Mouse (Mus musculus): ENCODE data around the gene Cttnbp2. TPM values are rescaled to one million over a fixed set of nuclear protein-coding genes. Genes with fewer than 3 reads are reported as not detected.

Gene Cttnbp2
- total RNA-seq, 2 experiments from 2014 or later: 4.7 to 6.9 TPM

DNA sequence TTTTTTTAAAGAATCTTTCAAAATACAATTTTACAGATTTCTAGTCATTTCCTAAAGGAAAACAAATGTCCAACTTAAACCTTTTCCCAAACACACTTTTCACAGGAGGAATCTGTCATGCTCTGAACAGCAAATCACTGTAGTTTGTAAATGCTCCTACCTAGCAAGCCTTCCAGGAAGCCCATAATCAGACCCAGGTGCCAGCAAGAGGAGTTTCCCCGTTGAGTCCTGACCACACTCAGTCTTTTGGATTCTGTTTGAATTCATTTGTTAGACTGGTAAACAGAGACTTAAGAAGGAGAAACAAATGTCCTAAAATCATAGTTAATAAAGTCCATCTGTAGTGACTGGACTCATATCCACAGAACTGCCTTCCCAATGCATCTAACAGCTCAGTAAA is 40.1 kb downstream of the Cttnbp2 start:
- no peak for DNase-seq
- intact Hi-C loops (cut with DNase I): no loop called here

GRCm38 (mm10) chr6:18469206-18469605 is 45.4 kb downstream of the Cttnbp2 start:
- no peak for DNase-seq
- intact Hi-C loops (cut with DNase I): no loop called here

- DNase-seq: no peak
- intact Hi-C loops (cut with DNase I): no loop called here
These were observed 46.9 kb downstream of the Cttnbp2 start for GRCm38 (mm10) chr6:18467777-18468176.

DNA sequence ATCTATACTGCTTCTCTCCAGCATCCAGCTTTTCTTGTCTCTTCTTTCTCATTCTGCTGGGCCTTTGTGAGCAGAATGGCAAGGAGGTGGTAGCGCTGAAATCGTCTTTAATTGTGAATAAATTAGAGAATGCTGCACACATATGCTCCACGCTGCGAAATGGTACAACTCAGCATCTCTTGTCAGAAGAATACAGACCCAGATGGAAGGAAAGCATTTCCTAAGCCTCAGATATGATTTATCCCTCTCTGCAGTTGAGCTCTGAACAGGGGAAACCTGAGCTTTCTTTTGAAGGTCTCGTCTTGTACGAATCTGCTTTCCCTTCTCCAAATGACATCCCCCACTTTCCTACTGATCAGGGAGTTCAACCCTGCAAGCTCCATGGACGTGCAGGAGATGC is 48.4 kb downstream of the Cttnbp2 start:
- no peak for DNase-seq
- intact Hi-C loops (cut with DNase I): no loop called here

GRCm38 (mm10) chr6:18465626-18466025 is 49.0 kb downstream of the Cttnbp2 start:
- DNase-seq: no peak
- intact Hi-C loops (cut with DNase I): no loop called here

- intact Hi-C loops (cut with DNase I): no loop called here
- no peak for DNase-seq
These were observed 55.0 kb downstream of the Cttnbp2 start for GRCm38 (mm10) chr6:18459657-18460056.

- DNase-seq: no peak
- intact Hi-C loops (cut with DNase I): no loop called here
These were observed 64.0 kb downstream of the Cttnbp2 start for GRCm38 (mm10) chr6:18450551-18451193.

- intact Hi-C loops (cut with DNase I): no loop called here
- no peak for DNase-seq
These were observed 66.6 kb downstream of the Cttnbp2 start for GRCm38 (mm10) chr6:18448078-18448477.

GRCm38 (mm10) chr6:18446917-18447316 is 67.7 kb downstream of the Cttnbp2 start:
- no peak for DNase-seq
- intact Hi-C loops (cut with DNase I): no loop called here

DNA sequence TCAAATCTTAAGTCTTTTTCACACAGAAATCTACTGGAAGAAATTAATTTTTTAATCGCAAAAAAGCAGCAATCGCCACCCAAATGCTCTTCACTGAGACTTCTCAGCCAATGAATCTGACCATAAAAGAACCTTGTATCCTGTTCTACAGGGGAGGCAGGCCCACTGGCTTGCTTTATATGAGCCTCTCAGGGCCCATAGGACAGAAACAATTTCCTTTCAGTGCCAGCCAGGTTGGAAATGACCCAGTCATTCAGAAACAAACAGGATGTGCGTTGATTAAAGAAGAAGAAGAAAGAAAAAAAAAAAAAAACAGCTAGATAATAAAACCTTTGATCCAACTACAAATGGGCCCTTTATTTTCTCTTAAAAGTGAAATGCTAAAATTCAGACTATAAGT is 68.3 kb downstream of the Cttnbp2 start:
- DNase-seq: no peak
- intact Hi-C loops (cut with DNase I): no loop called here

- peak in 1 of 2 experiments; percentile 6 for DNase-seq
- intact Hi-C loops (cut with DNase I): no loop called here
These were observed 68.9 kb downstream of the Cttnbp2 start for GRCm38 (mm10) chr6:18445747-18446146.

- no peak for DNase-seq
- intact Hi-C loops (cut with DNase I): no loop called here
These were observed 72.3 kb downstream of the Cttnbp2 start for GRCm38 (mm10) chr6:18442303-18442702.

DNA sequence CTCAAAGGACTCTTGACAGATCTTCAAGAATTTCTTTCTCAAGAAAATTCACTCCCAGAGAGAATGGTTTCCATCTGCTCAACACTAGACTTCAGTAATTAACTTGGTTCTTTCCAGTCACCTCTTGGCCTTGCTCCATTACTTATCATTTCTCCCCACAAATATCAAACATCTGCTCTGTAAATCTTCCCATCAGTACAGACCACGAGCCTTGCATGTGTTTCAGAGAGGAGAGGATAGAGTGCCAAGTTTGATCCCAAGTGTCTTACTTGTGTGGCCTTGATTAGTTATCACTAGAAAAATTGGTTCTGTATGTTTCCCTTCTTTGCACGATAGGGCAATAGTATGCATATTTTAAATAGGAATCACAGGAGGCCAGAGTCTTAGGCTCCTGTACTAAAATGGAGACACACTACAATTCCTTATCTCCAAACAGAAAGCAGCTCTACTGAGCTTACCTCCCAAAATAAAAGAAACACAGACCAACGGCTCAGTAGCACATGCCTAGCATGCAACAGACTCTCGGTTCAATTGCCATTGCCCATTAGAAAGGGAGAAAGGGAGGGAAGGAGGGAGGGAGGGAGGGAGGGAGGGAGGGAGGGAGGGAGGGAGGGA is 73.6 kb downstream of the Cttnbp2 start:
- intact Hi-C loops (cut with DNase I): no loop called here
- DNase-seq: no peak

DNA sequence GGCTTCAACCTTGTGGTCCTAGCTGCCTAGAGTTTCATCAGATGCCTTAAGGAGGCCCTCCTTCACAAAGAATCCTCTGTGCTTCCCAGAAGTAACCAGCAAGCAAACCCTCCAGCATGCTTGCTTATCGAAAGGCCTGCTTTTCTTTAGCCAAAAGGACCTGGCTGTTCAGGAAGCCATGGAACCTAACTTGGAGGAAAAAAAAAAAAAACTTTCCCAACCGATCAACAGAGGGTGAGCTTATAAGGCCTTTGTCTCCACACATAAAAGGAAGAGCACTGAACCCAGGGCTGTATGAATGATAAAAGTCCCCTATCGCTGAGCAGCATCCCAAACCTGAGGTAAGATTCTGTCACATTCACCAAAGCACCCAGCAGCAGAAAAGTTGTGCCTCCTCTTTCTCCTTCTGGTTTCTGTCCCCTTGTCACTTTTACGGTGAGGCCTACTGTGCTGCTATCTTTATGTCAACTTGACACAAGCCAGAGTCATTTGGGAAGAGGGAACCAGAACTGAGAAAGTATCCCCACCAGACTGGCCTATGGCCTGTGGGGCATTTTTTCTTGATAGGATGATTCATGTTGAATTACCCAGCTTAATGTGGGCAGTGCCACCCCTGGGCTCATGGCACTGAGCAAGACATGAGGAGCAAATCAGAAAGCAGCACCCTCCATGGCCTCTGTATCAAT is 78.4 kb downstream of the Cttnbp2 start:
- intact Hi-C loops (cut with DNase I): no loop called here
- DNase-seq: no peak

DNA sequence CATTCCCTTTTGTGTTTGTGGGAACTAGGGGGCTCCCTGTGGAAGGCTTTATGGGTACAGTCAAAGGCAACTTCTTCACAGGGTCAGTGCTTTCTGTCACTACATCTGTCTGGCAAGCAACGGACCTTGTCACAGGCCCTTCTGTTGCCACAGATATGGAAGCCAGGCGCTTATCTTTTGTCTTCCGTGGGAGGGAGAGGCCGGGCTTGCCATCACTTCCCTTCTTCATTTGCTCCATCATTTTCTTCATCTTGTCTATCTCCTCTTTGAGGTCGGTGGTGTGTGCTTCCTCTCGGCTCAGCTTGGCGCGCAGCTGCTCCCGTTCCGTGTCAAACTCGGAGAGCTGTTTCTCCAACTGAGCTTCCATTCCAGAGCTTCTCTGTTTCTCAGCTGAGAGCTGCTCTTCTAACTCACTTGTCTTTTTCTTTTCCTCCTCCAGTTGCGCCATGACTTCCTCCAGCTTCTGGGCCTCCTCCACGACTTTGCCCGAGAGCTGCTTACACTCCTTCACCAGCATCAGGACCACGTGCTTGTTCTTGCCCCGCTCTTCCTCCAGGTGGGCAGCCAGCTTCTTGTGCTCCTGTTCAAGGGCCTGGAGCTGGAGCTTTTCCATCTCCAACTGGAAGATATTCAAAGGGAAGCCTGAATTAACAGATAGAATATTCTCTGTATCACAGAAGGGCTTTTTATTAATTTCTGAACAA is 79.7 kb downstream of the Cttnbp2 start:
- intact Hi-C loops (cut with DNase I): no loop called here
- no peak for DNase-seq

DNA sequence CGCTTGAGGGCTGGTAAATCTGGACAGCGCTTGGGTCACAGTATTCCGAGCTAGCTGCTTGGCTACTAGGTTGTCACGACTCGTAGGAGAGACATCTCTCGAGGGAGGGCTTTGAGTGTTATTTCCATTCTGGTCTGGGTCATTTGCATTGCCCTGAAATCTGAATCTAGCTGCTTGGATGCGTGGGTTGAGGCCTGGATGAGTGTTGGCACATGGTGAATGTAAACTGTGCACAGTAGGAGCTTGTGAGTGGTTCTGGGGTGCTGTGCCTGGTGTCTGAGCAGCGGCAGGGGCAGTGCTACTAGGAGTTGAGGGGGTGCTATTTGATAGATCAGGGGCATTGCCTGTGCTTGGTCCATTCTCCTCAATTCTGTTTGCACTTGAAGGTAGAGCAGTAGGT is 80.3 kb downstream of the Cttnbp2 start:
- no peak for DNase-seq
- intact Hi-C loops (cut with DNase I): no loop called here

- DNase-seq: no peak
- intact Hi-C loops (cut with DNase I): no loop called here
These were observed 82.3 kb downstream of the Cttnbp2 start for GRCm38 (mm10) chr6:18432362-18432761.

DNA sequence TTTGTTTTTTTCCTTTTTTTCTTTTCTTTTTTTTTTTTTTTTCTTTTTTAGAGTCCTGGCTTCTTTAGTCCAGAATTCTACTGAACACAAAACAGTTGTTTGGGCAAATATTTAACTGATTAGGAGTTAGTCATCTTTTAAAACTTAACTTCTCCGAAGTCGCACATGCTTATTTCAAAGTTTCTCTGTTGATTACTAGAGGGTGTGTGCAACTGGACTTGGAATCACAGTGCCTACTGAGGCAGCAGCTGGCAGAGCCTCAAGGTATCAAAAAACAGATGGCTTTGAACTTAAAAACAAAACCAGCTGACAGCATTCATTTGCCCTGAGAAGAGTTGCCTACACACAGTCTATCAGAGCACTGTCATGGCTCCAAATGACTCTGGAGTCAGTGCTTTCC is 82.8 kb downstream of the Cttnbp2 start:
- DNase-seq: no peak
- intact Hi-C loops (cut with DNase I): no loop called here

- intact Hi-C loops (cut with DNase I): no loop called here
These were observed 84.6 kb downstream of the Cttnbp2 start for GRCm38 (mm10) chr6:18430062-18430461.

GRCm38 (mm10) chr6:18424822-18425221 is 89.8 kb downstream of the Cttnbp2 start:
- intact Hi-C loops (cut with DNase I): no loop called here
- DNase-seq: no peak

More at GRCm38 (mm10) chr6:18430062-18430461, 84.6 kb downstream of the Cttnbp2 start:
- no peak for DNase-seq

DNA sequence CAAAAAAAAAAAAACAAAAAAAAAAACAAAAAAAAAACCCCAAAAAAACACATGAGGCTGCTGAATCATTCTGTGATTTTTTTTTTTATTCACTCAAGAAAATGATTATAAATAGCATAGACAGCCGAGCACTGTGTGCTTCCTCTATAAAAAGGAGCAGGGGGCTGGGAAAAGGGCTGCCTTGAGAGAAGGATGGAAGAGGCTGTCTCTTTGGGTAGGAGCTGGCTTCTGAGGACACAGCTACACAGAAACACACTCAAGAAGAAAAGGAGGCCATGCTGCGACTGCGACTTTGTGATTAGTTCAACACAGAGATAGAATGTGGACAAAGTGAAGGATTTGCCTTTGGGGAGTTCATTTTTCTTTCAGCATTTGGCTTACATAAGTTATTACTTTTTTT is 90.3 kb downstream of the Cttnbp2 start:
- DNase-seq: no peak
- intact Hi-C loops (cut with DNase I): no loop called here

GRCm38 (mm10) chr6:18423112-18423511 is 91.5 kb downstream of the Cttnbp2 start:
- no peak for DNase-seq
- intact Hi-C loops (cut with DNase I): no loop called here

Data from heart, postnatal 10 days (tissue).